8 mouse cellular contexts compared by ENCODE assay signal in the genomic region with DNA sequence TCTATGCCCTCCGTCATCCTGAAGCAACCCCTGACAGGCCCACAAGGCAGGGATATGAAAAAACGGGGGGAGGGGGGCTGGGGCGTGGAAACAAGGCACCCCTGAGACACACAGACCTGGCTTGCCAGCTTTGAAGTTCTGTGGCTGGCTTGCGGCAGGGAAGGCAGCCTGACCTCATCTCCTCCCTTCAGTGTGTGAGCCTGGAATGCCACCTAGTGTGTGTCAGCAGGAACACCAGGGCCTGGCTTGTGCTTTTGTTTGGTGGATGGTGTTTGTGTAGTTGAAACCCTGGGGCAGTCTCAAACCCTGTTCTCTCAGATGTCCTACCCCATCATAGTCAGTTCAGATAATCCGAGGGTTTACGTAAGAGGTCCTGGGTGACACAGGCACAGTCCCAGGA.
DNase-seq lines count a peak whose midpoint lies in the region; ATAC-seq and TF ChIP-seq lines count a peak whose summit lies in the region.

No protein-coding gene starts in this region.

- H3K9me3 ChIP-seq in liver, embryonic 12.5 days (replicated peaks): no peaks in the 10 kb centered on the region
- H3K9me3 ChIP-seq in limb, embryonic 11.5 days (ENCODE audit: control insufficient read depth, low read length): no peaks in the 10 kb centered on the region
- H3K9me3 ChIP-seq in neural tube, embryonic 12.5 days: no peaks in the 10 kb centered on the region

- no peak overlapping the region for H3K4me2 ChIP-seq in liver, embryonic 12.5 days
- H3K4me2 ChIP-seq in limb, embryonic 11.5 days (ENCODE audit: low read depth, severe bottlenecking): no peak overlapping the region
- H3K4me2 ChIP-seq in neural tube, embryonic 12.5 days (replicated peaks): no peak overlapping the region

- H3K4me1 ChIP-seq in liver, embryonic 12.5 days: no peaks in the 10 kb centered on the region
- H3K4me1 ChIP-seq in heart, adult 2 months (ENCODE audit: control insufficient read depth, insufficient read depth, low read length): 0 out of 2 replicates have a peak, but pooled peaks cover 1% of the 10 kb centered on the region
- no peaks in the 10 kb centered on the region for H3K4me1 ChIP-seq in limb, embryonic 11.5 days (ENCODE audit: control insufficient read depth, insufficient read depth, low read length)
- H3K4me1 ChIP-seq in neural tube, embryonic 12.5 days: 0 out of 2 replicates have a peak, but pooled peaks cover 5% of the 10 kb centered on the region

- no peaks in the 10 kb centered on the region for H3K27me3 ChIP-seq in liver, embryonic 12.5 days (replicated peaks)
- no peaks in the 10 kb centered on the region for H3K27me3 ChIP-seq in heart, adult 2 months (ENCODE audit: control insufficient read depth, insufficient read depth, low read length)
- H3K27me3 ChIP-seq in limb, embryonic 11.5 days (ENCODE audit: control insufficient read depth, insufficient read depth, low read length): no peaks in the 10 kb centered on the region
- H3K27me3 ChIP-seq in neural tube, embryonic 12.5 days (replicated peaks): no peaks in the 10 kb centered on the region

- peak; percentile 88 for TF ChIP-seq EP300 in heart, adult 2 months (IDR thresholded peaks at IDR 0.05; ENCODE audit: insufficient read depth, low read depth, low read length)

- no peaks in the 10 kb centered on the region for H3K36me3 ChIP-seq in liver, embryonic 12.5 days
- H3K36me3 ChIP-seq in heart, adult 2 months (ENCODE audit: control insufficient read depth, insufficient read depth, low read length): no peaks in the 10 kb centered on the region
- H3K36me3 ChIP-seq in limb, embryonic 11.5 days (ENCODE audit: control insufficient read depth, insufficient read depth, low read length): no peaks in the 10 kb centered on the region
- H3K36me3 ChIP-seq in neural tube, embryonic 12.5 days: no peaks in the 10 kb centered on the region

- no peaks in the 10 kb centered on the region for H3K79me2 ChIP-seq in heart, adult 2 months (replicated peaks; ENCODE audit: control insufficient read depth, insufficient read depth, low read length)

- H3K27ac ChIP-seq in liver, embryonic 12.5 days: no peak overlapping the region
- H3K27ac ChIP-seq in heart, adult 2 months: no peak overlapping the region
- no peak overlapping the region for H3K27ac ChIP-seq in limb, embryonic 11.5 days (replicated peaks; ENCODE audit: low read depth, low read length)
- H3K27ac ChIP-seq in neural tube, embryonic 12.5 days: no peak overlapping the region

- DNase-seq in liver: peak; percentile 46
- DNase-seq in embryo, embryonic 9.5 days (ENCODE audit: extremely low spot score): peak; percentile 74
- peak; percentile 40 to 57 for DNase-seq in heart, adult 2 months
- peak; percentile 27 to 47 for DNase-seq in kidney, adult 8-10 months
- peak; percentile 83 for DNase-seq in limb, embryonic 11.5 days (ENCODE audit: low spot score)
- DNase-seq in thymus, postnatal 14 days: peak; percentile 38

- no peak overlapping the region for H3K4me3 ChIP-seq in liver, embryonic 12.5 days
- H3K4me3 ChIP-seq in heart, adult 2 months: no peak overlapping the region
- H3K4me3 ChIP-seq in limb, embryonic 11.5 days (ENCODE audit: low read depth, low read length): no peak overlapping the region
- H3K4me3 ChIP-seq in neural tube, embryonic 12.5 days: no peak overlapping the region

- no peak for TF ChIP-seq POLR2A in heart, adult 2 months (IDR thresholded peaks at IDR 0.05; ENCODE audit: insufficient read depth, low read depth, low read length)

- WGBS in liver, embryonic 12.5 days (ENCODE audit: insufficient replicate concordance): 36% methylated on average over 6 of the region's 6 CpGs
- 22% methylated on average over 6 of the region's 6 CpGs for WGBS in heart, adult 2 months
- 13% methylated on average over 6 of the region's 6 CpGs for WGBS in limb, embryonic 11.5 days
- WGBS in neural tube, embryonic 12.5 days: 26% methylated on average over 6 of the region's 6 CpGs

- intact Hi-C loops in heart, adult 2 months (cut with DNase I): loop anchor here (2.0 to 10.0 kb wide), 6 partner anchors 177 to 1909 kb away; no protein-coding TSS in a partner anchor

- no peak overlapping the region for H3K9ac ChIP-seq in liver, embryonic 12.5 days
- no peak overlapping the region for H3K9ac ChIP-seq in heart, adult 2 months (ENCODE audit: low read depth, low read length)
- H3K9ac ChIP-seq in limb, embryonic 11.5 days (ENCODE audit: low read length): no peak overlapping the region
- no peak overlapping the region for H3K9ac ChIP-seq in neural tube, embryonic 12.5 days

- TF ChIP-seq CTCF in heart, adult 2 months (IDR thresholded peaks at IDR 0.05): peak; percentile 87

- no peak for ATAC-seq in liver, embryonic 12.5 days
- peak; percentile 57; the same call in 1 of the 2 replicates for ATAC-seq in limb, embryonic 11.5 days (ENCODE audit: insufficient number of reproducible peaks, low FRiP score, low TSS enrichment, low read depth)
- peak; percentile 87 for ATAC-seq in neural tube, embryonic 12.5 days (ENCODE audit: low FRiP score, low read depth)
